In genomic region chr1:90898012-90898411, GRCm38 (mm10) we compare ENCODE assay signal across 27 mouse cellular contexts. TPM values are rescaled to one million over a fixed set of nuclear protein-coding genes. Genes with fewer than 3 reads are reported as not detected.
DNase-seq lines count a peak whose midpoint lies in the region; ATAC-seq lines count a peak whose summit lies in the region.
"Had no signal": no experiment of that assay in that cellular context is flagged by ENCODE, and none has a peak within 500 bp of the region (broad histone marks: within the 10 kb centered on the region; RNA-seq: fewer than 3 reads in every experiment).

No protein-coding gene starts in this region.

- H3K9me3 ChIP-seq in embryonic facial prominence, embryonic 15.5 days (replicated peaks): no peaks in the 10 kb centered on the region
- no peaks in the 10 kb centered on the region for H3K9me3 ChIP-seq in embryonic facial prominence, embryonic 10.5 days
- no peaks in the 10 kb centered on the region for H3K9me3 ChIP-seq in limb, embryonic 12.5 days
- no peaks in the 10 kb centered on the region for H3K9me3 ChIP-seq in limb, embryonic 10.5 days (replicated peaks)
- H3K9me3 ChIP-seq: embryonic facial prominence, embryonic 12.5 days; forebrain, embryonic 10.5 days; forebrain, embryonic 12.5 days had no signal

- 0 out of 2 replicates have a peak overlapping the region, but pooled peaks have one; percentile 88 for H3K27ac ChIP-seq in embryonic facial prominence, embryonic 15.5 days (replicated peaks)
- H3K27ac ChIP-seq in embryonic facial prominence, embryonic 10.5 days (replicated peaks): no peak overlapping the region
- peak overlapping the region; percentile 88; the same call in 1 of the 2 replicates for H3K27ac ChIP-seq in limb, embryonic 12.5 days
- no peak overlapping the region for H3K27ac ChIP-seq in limb, embryonic 10.5 days
- H3K27ac ChIP-seq: forebrain, embryonic 10.5 days; forebrain, embryonic 12.5 days had no signal

- H3K36me3 ChIP-seq in embryonic facial prominence, embryonic 15.5 days: no peaks in the 10 kb centered on the region
- no peaks in the 10 kb centered on the region for H3K36me3 ChIP-seq in embryonic facial prominence, embryonic 10.5 days (replicated peaks)
- H3K36me3 ChIP-seq in limb, embryonic 12.5 days: no peaks in the 10 kb centered on the region
- H3K36me3 ChIP-seq in limb, embryonic 10.5 days: no peaks in the 10 kb centered on the region
- H3K36me3 ChIP-seq: embryonic facial prominence, embryonic 12.5 days; forebrain, embryonic 10.5 days; forebrain, embryonic 12.5 days; G1E had no signal

- H3K4me3 ChIP-seq in embryonic facial prominence, embryonic 15.5 days (replicated peaks): no peak overlapping the region
- H3K4me3 ChIP-seq in embryonic facial prominence, embryonic 10.5 days: no peak overlapping the region
- H3K4me3 ChIP-seq in limb, embryonic 12.5 days (replicated peaks): no peak overlapping the region
- H3K4me3 ChIP-seq in limb, embryonic 10.5 days: no peak overlapping the region
- H3K4me3 ChIP-seq: embryonic facial prominence, embryonic 12.5 days; erythroblast, embryonic 14.5 days; forebrain, embryonic 10.5 days; forebrain, embryonic 12.5 days had no signal

- H3K4me2 ChIP-seq in embryonic facial prominence, embryonic 15.5 days (replicated peaks): no peak overlapping the region
- H3K4me2 ChIP-seq in limb, embryonic 12.5 days: no peak overlapping the region
- H3K4me2 ChIP-seq: embryonic facial prominence, embryonic 12.5 days; forebrain, embryonic 12.5 days had no signal

- WGBS in embryonic facial prominence, embryonic 15.5 days: 34% methylated on average over 1 of the region's 1 CpGs
- 47% methylated on average over 1 of the region's 1 CpGs for WGBS in embryonic facial prominence, embryonic 10.5 days
- 43% methylated on average over 1 of the region's 1 CpGs for WGBS in limb, embryonic 12.5 days
- 63% methylated on average over 1 of the region's 1 CpGs for WGBS in limb, embryonic 10.5 days

- no peak overlapping the region for H3K9ac ChIP-seq in embryonic facial prominence, embryonic 15.5 days
- no peak overlapping the region for H3K9ac ChIP-seq in limb, embryonic 12.5 days (replicated peaks)
- H3K9ac ChIP-seq: embryonic facial prominence, embryonic 12.5 days; forebrain, embryonic 12.5 days; forebrain, postnatal 0 days had no signal

- peaks cover 48% of the 10 kb centered on the region for H3K4me1 ChIP-seq in embryonic facial prominence, embryonic 15.5 days
- peaks cover 22% of the 10 kb centered on the region for H3K4me1 ChIP-seq in embryonic facial prominence, embryonic 10.5 days
- H3K4me1 ChIP-seq in limb, embryonic 12.5 days (replicated peaks): peaks cover 27% of the 10 kb centered on the region
- H3K4me1 ChIP-seq in limb, embryonic 10.5 days: peaks cover 27% of the 10 kb centered on the region

- ATAC-seq in embryonic facial prominence, embryonic 15.5 days (ENCODE audit: insufficient number of reproducible peaks, low FRiP score, low TSS enrichment, low read depth): no peak
- no peak for ATAC-seq in limb, embryonic 12.5 days (ENCODE audit: insufficient number of reproducible peaks, insufficient read depth, low FRiP score, low TSS enrichment, low read depth)
- ATAC-seq: activated CD4-positive, CD25-positive, alpha-beta regulatory T cell, adult 4 months; CD4-positive, CD25-positive, alpha-beta regulatory T cell, adult 4 months; forebrain, embryonic 14.5 days; forebrain, postnatal 0 days; Patski had no signal

- no peaks in the 10 kb centered on the region for H3K27me3 ChIP-seq in embryonic facial prominence, embryonic 15.5 days
- H3K27me3 ChIP-seq in embryonic facial prominence, embryonic 10.5 days (replicated peaks; ENCODE audit: low read depth, poor library complexity, severe bottlenecking): 0 out of 2 replicates have a peak, but pooled peaks cover 3% of the 10 kb centered on the region
- H3K27me3 ChIP-seq in limb, embryonic 12.5 days: no peaks in the 10 kb centered on the region
- no peaks in the 10 kb centered on the region for H3K27me3 ChIP-seq in limb, embryonic 10.5 days (ENCODE audit: low read depth, poor library complexity, severe bottlenecking)
- H3K27me3 ChIP-seq: embryonic facial prominence, embryonic 12.5 days; forebrain, embryonic 12.5 days; Patski had no signal

- no peak for DNase-seq in embryonic facial prominence, embryonic 10.5 days (ENCODE audit: low spot score)
- DNase-seq in limb, embryonic 10.5 days (ENCODE audit: low spot score): no peak
- DNase-seq in ovary, postnatal 14 days (ENCODE audit: low spot score): no peak
- DNase-seq: adrenal gland, adult 2 months; adrenal gland, postnatal 25 days; B cell, adult 2 months; cerebellum, adult 11 months; cerebellum, adult 18-20 months; cerebellum, adult 8-10 months; cerebellum, adult 9-11 months; cerebellum, postnatal 14 days; cerebellum, postnatal 36 days; embryo, embryonic 11 days; forebrain, postnatal 0 days had no signal

RNA-seq across cellular contexts. Expression of gene Mlph, which starts 16.9 kb away (rescaled TPM):
- 1.6 and 1.7 TPM in 2 replicates for polyA plus RNA-seq in embryonic facial prominence, embryonic 15.5 days (2015; fragmentation: Nextera tagmentation; extraction: Ambion mirVana)
- 0.06 and 0.14 TPM in 2 replicates for polyA plus RNA-seq in embryonic facial prominence, embryonic 10.5 days (2016; fragmentation: Nextera tagmentation; extraction: Ambion mirVana)
- 0.23 and 0.37 TPM in 2 replicates for polyA plus RNA-seq in limb, embryonic 12.5 days (2016; fragmentation: Nextera tagmentation; extraction: Ambion mirVana)
- polyA plus RNA-seq in limb, embryonic 10.5 days (2016; fragmentation: Nextera tagmentation; extraction: Ambion mirVana): 0.06 and 0.51 TPM in 2 replicates
- polyA plus RNA-seq: activated CD4-positive, CD25-positive, alpha-beta regulatory T cell, adult 4 months; CD4-positive, CD25-positive, alpha-beta regulatory T cell, adult 4 months; erythroblast, embryonic 14.5 days; G1E had no signal

RNA-seq across cellular contexts. Expression of gene Col6a3, which starts 54.2 kb away (rescaled TPM):
- 204 and 259 TPM in 2 replicates for polyA plus RNA-seq in embryonic facial prominence, embryonic 15.5 days (2015; fragmentation: Nextera tagmentation; extraction: Ambion mirVana)
- polyA plus RNA-seq in embryonic facial prominence, embryonic 10.5 days (2016; fragmentation: Nextera tagmentation; extraction: Ambion mirVana): 3.5 and 6.6 TPM in 2 replicates
- polyA plus RNA-seq in limb, embryonic 12.5 days (2016; fragmentation: Nextera tagmentation; extraction: Ambion mirVana): 27.4 and 28.2 TPM in 2 replicates
- 2.8 and 5.6 TPM in 2 replicates for polyA plus RNA-seq in limb, embryonic 10.5 days (2016; fragmentation: Nextera tagmentation; extraction: Ambion mirVana)
- polyA plus RNA-seq: activated CD4-positive, CD25-positive, alpha-beta regulatory T cell, adult 4 months; CD4-positive, CD25-positive, alpha-beta regulatory T cell, adult 4 months; G1E had no signal

RNA-seq across cellular contexts. Expression of gene Prlh, which starts 54.9 kb away (rescaled TPM):
- not detected in 2 replicates for polyA plus RNA-seq in embryonic facial prominence, embryonic 15.5 days (2015; fragmentation: Nextera tagmentation; extraction: Ambion mirVana)
- not detected in 2 replicates for polyA plus RNA-seq in embryonic facial prominence, embryonic 10.5 days (2016; fragmentation: Nextera tagmentation; extraction: Ambion mirVana)
- not detected in 2 replicates for polyA plus RNA-seq in limb, embryonic 12.5 days (2016; fragmentation: Nextera tagmentation; extraction: Ambion mirVana)
- not detected in 2 replicates for polyA plus RNA-seq in limb, embryonic 10.5 days (2016; fragmentation: Nextera tagmentation; extraction: Ambion mirVana)
- polyA plus RNA-seq: activated CD4-positive, CD25-positive, alpha-beta regulatory T cell, adult 4 months; adrenal gland, adult 2 months; brain, embryonic 14.5 days; CD4-positive, CD25-positive, alpha-beta regulatory T cell, adult 4 months; embryonic facial prominence, embryonic 12.5 days; embryonic facial prominence, embryonic 14.5 days; forebrain, embryonic 10.5 days; forebrain, embryonic 12.5 days; forebrain, embryonic 14.5 days; forebrain, postnatal 0 days; G1E; Patski had no signal

Comparison
In these comparisons a context has a peak if more than half of its experiments do, and no peak if none do; other contexts are left out.
1. H3K27ac ChIP-seq: peak in embryonic facial prominence, embryonic 15.5 days (single experiment) and limb, embryonic 12.5 days (single experiment); none in embryonic facial prominence, embryonic 10.5 days (single experiment) and limb, embryonic 10.5 days (single experiment).